Comparison of ENCODE assay signal across 11 mouse cellular contexts in the genomic region with DNA sequence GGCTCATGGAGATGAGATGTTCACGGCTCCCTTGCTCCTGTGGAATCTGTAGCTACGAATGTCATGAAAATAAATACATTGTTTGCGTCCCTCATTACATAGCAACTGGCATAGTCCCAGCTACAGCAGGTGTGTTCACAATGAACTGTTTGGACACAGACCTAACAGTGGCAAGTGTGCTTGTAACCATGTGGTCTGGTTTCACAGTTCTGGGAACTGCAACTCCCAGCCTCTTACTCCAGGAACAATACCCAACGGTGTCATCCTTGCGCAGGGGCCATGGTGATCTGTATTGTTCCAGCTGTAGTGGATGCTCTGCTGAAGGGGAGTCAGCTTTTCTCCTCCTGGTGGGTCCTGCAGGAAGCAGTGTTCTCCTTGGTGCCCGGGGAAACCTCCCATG.
"Had no signal": no experiment of that assay in that cellular context is flagged by ENCODE, and none has a peak within 500 bp of the region (broad histone marks: within the 10 kb centered on the region; RNA-seq: fewer than 3 reads in every experiment).

No protein-coding gene starts in this region.

- H3K4me2 ChIP-seq: limb, embryonic 13.5 days; liver, embryonic 11.5 days; liver, embryonic 15.5 days; midbrain, embryonic 13.5 days; neural tube, embryonic 15.5 days had no signal

- H3K4me3 ChIP-seq: limb, embryonic 13.5 days; liver, embryonic 15.5 days; midbrain, embryonic 13.5 days; neural tube, embryonic 15.5 days had no signal

- H3K27me3 ChIP-seq: limb, embryonic 13.5 days; liver, embryonic 15.5 days; midbrain, embryonic 13.5 days; neural tube, embryonic 15.5 days had no signal

- DNase-seq: kidney, postnatal 10 days; kidney, postnatal 4 days; lung, adult 2 months; lung, postnatal 36 days; right cerebral cortex, adult 18-20 months; right cerebral cortex, postnatal 25 days had no signal
